Mouse (Mus musculus) heart, postnatal 10 days (tissue): Measurements from ENCODE around the gene 5730455P16Rik. TPM values are rescaled to one million over a fixed set of nuclear protein-coding genes. Genes with fewer than 3 reads are reported as not detected.
"Not testable (repeated sequence)": the region's sequence is repeated elsewhere in the genome, so short reads cannot be mapped to it uniquely, and the experiment has no call there.

ENCODE experiments used
- DNase-seq, 2 experiments: peaks; one replicate each; pipeline ENCODE4 v3.0.0; 2021
- intact Hi-C: fragments of 180-260 bp; cut with DNase I; formaldehyde crosslinking; loops from one replicate; pipeline ENCODE4 v1.15.1; 2025
- total RNA-seq, 2 experiments: library from RNA; stranded (reverse); gene quantifications; 2 replicates each; pipeline ENCODE4 v1.2.3; 2021

Gene 5730455P16Rik
- total RNA-seq = 10 to 100 TPM; 16.9 to 19.1 TPM

GRCm38 (mm10) chr11:80377712-80378451 is at the start of gene 5730455P16Rik:
Gene 5730455P16Rik (minus strand): TSS chr11:80378034.
- intact Hi-C loops = no loop called here

GRCm38 (mm10) chr11:80426029-80426813 is 48.4 kb upstream of the 5730455P16Rik start:
- not testable (repeated sequence) for DNase-seq
- intact Hi-C loops = loop anchor here (10.0 kb wide), 1 partner anchor 389 kb away; the partner anchor contains the start of gene Tmem98

More at GRCm38 (mm10) chr11:80377712-80378451, at the start of gene 5730455P16Rik:
- peak; percentile 86 to 91 for DNase-seq

- no peak for DNase-seq
- intact Hi-C loops = loop anchor here (10.0 kb wide), 1 partner anchor 389 kb away; the partner anchor contains the start of gene Tmem98
Measured at GRCm38 (mm10) chr11:80425247-80425778, 47.5 kb upstream of the 5730455P16Rik start.

- no peak for DNase-seq
- intact Hi-C loops = loop anchor here (10.0 kb wide), 1 partner anchor 390 kb away; the partner anchor contains the start of gene Tmem98
Measured at GRCm38 (mm10) chr11:80424691-80425090, 46.9 kb upstream of the 5730455P16Rik start.

- no peak for DNase-seq
- intact Hi-C loops = loop anchor here (10.0 kb wide), 1 partner anchor 393 kb away; the partner anchor contains the start of gene Tmem98
Measured at GRCm38 (mm10) chr11:80421421-80422047, 43.7 kb upstream of the 5730455P16Rik start.

DNA sequence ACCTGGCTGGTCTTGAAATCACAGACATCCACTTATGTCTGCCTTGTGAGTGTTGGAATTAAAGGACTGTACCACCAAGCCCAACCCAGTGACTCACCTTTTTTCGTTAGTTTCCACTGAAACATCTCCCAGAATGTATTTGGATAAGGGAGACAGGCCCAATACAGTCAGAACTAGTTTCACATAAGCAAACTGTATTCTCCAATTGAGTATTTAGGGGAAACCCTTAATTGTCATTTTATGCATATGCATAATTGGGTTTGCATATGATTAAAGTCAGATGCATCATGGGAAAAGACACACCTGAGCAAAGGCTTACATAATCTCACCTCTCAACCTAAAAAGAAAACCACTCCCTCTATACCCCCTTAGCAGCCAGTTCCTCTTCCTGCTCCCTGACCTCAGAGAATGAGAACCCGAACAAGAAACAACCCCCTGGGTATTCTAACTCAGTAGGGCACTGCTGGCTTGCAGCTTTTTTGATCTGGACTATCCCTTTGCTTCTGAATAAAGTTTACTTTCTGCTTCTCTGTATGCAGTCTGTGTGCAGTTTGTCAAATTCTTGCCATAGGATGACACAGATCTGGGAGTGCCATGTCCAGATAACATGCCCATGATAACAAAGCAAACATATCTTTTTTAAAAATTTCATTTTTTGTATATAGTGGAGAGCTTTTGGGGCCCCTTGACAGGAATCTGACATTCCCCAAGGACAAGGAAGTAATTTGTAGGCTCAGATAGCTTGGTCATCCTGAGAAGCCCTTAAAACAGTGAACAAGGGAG is 42.6 kb upstream of the 5730455P16Rik start:
- intact Hi-C loops = loop anchor here (10.0 kb wide), 1 partner anchor 394 kb away; the partner anchor contains the start of gene Tmem98
- DNase-seq = no peak

DNA sequence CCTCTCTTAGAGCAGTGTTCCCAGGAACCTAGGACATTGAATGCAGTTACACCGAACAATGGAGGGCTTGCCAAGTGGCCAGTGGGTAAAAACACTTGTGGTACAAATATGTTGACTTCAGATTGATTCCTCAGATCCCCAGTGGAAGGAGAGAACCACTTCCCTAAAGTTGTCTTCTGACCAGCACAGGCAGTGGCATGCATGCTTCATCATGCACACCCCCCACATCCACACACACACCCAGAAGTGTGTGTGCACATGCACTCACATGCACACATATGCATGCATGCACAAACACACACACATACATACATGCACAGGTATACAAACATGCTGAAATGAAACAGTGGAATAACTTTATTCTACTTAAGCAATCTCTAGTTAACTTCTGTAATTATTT is 41.9 kb upstream of the 5730455P16Rik start:
- intact Hi-C loops = loop anchor here (10.0 kb wide), 1 partner anchor 395 kb away; the partner anchor contains the start of gene Tmem98
- DNase-seq = no peak

DNA sequence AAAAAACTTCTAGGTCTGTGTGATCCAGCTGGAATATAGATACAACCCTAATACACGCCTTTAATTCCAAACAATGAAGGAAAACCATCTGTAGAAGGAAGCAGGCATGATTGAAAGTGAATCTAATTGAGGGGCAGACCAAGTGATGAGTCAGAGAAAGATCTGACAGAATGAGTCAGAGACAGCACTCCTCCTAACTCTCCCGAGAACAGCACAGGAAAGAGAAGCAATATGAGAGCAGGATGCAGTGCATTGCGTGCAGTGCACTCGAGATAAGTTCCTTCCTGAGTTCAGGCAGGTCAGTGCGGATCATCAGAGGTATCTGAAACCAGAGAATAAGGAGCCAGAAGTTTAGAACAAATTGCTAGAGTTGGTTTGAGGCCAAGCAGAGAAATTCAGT is 39.3 kb upstream of the 5730455P16Rik start:
- DNase-seq = no peak
- intact Hi-C loops = no loop called here

GRCm38 (mm10) chr11:80410377-80410776 is 32.5 kb upstream of the 5730455P16Rik start:
- DNase-seq = no peak
- intact Hi-C loops = no loop called here

GRCm38 (mm10) chr11:80407878-80408277 is 30.0 kb upstream of the 5730455P16Rik start:
- intact Hi-C loops, DNase-seq: not testable (repeated sequence)

DNA sequence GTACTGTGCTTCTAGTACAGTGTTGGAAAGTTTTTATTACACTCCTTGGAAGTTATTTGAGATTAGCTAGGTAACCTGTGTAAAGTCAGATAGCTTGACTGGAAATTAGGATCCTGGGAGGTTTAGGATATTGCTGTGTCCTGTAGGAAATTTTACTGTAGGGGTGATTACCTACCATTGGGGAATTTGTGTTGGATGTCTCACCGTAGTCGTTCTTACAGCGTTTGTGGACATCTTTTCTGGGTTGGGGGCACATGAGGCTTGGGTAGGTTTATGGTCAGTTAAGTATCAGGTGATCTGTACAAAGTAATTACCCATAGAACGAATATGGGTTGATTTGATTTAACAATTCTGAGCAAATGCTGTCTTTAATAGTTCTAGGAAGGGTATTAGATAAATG is 18.8 kb upstream of the 5730455P16Rik start:
- no peak for DNase-seq
- intact Hi-C loops = no loop called here

DNA sequence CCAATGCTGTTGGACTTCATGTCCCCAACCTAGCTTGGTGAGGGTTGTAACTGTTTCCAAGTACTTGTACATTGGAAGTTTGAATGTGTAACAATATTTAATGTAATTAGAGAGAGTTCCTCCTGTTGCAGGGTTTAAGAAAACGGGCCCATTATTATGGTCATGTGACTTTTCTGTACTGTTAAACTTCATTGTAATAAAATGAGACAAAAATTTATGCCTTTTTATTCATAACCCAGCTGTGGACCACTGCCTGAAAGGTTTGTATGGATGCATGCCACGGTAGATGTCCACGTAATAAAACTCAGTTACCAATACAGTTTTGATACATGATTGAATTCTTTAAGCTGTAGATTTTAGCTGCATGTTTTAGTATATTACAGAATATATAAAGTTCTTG is 18.1 kb upstream of the 5730455P16Rik start:
- intact Hi-C loops = no loop called here
- no peak for DNase-seq

DNA sequence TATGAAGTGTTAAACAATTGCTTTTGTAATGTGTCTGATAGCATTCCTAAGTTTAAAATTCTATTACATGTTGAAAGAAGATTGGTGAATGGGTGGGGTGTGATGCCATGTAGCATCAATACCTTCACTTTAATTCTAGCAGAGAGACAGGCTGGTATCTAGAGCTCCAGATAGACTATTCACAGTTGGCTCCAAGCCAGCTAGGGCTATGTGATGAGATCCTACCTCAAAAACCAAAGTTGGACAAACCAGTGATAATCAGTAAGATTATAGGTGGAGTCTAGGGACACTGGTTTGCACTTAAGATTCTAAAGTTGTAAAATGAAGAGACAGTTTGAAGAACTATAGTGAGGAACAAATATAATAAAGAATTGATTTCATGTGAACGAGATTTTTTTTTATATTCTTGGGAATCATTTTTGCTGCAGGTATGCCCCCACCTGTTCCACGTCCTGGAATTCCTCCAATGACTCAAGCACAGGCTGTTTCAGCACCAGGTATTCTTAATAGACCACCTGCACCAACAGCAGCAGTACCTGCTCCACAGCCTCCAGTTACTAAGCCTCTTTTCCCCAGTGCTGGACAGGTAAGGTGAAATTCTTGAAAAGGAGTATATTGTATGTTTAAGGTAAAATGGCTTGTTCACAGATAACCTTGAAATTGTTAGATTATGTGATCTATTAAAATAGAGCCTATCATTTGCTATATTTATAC is 13.7 kb upstream of the 5730455P16Rik start:
- no peak for DNase-seq
- intact Hi-C loops = no loop called here

- intact Hi-C loops = no loop called here
- DNase-seq = no peak
Measured at GRCm38 (mm10) chr11:80389885-80390284, 12.1 kb upstream of the 5730455P16Rik start.

GRCm38 (mm10) chr11:80386790-80387189 is 9.0 kb upstream of the 5730455P16Rik start:
- DNase-seq = no peak
- intact Hi-C loops = no loop called here

GRCm38 (mm10) chr11:80385055-80385454 is 7.2 kb upstream of the 5730455P16Rik start:
- DNase-seq = no peak
- intact Hi-C loops = no loop called here

DNA sequence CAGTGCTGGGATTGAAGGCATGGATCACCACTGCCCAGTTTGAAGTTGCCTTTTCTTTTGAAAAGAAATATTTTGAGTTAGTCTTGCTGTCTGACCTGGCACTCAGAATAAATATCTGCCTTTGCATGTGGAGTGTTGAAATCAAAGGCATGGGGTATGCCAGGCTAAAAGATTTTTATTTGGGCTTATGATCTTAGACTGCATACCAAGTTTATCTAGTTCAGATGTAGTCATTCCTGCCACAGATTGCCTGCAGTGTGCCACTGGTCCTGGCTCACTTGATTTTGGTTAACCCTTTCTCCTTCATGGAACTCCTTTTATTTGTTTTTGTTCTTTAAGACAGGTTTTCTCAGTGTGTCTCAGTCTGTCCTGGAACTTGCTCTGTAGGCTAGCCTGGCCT is 6.6 kb upstream of the 5730455P16Rik start:
- peak in 1 of 2 experiments; percentile 17 for DNase-seq
- intact Hi-C loops = no loop called here

GRCm38 (mm10) chr11:80383626-80384046 is 5.8 kb upstream of the 5730455P16Rik start:
- intact Hi-C loops = no loop called here
- no peak for DNase-seq

DNA sequence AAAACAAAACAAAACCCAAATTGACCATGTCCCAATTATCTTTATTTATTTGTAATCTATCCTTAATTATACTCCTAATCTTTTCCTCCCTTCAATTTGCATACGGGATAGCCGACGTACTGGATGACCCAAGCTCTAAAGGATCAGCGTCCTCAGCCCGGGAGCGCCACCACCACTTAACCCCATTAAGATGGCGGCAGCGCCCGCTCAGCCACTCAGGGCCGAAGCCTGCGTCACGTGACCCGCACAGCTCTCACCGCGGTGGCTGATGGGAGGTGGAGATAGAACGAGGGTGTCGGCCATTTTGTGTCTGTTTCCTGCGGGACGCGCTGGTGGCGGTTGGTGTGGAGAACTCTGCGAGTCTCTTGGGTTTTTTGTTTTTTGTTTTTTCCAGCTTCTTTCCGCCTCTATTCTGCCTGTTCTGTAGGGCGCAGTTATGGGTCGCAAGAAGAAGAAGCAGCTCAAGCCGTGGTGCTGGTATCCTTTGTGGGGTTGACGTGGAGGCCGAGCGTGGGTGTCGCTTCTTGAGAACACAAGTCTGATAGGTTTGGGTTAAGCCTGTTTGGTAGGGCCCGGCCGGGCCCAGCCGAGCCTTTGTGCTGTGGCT is 5.3 kb upstream of the 5730455P16Rik start, which contains the start of gene Zfp207:
Gene Zfp207 (plus strand): TSS at position 261 of the 607 bp plus-strand sequence.
- intact Hi-C loops = no loop called here
- peak; percentile 99 for DNase-seq
